Mouse (Mus musculus) heart, adult 9 months (tissue): Measurements from ENCODE around the gene Slc35c1.

Source experiments
- DNase-seq, 2 experiments: peaks; one replicate each; pipeline ENCODE4 v3.0.0; 2022; ENCODE audit warnings: low spot score in 2 of 2

The Slc35c1 gene

GRCm38 (mm10) chr2:92475711-92476110 lies 15.4 kb upstream of the Slc35c1 start:
- no peak for DNase-seq

- DNase-seq: no peak
Measured at GRCm38 (mm10) chr2:92474920-92475319, 14.6 kb upstream of the Slc35c1 start.

- DNase-seq: no peak
Measured at GRCm38 (mm10) chr2:92471886-92472670, 11.7 kb upstream of the Slc35c1 start.

- DNase-seq: no peak
Measured at GRCm38 (mm10) chr2:92464690-92465089, 4.4 kb upstream of the Slc35c1 start.

- DNase-seq: no peak
Measured at GRCm38 (mm10) chr2:92461215-92461614, 877 bp upstream of the Slc35c1 start.

- peak; percentile 82 for DNase-seq
Measured at GRCm38 (mm10) chr2:92459141-92459920, 1.0 kb downstream of the Slc35c1 start.

- no peak for DNase-seq
Measured at GRCm38 (mm10) chr2:92458481-92458880, 1.9 kb downstream of the Slc35c1 start.

- DNase-seq: no peak
Measured at GRCm38 (mm10) chr2:92456970-92457530, 3.3 kb downstream of the Slc35c1 start.

GRCm38 (mm10) chr2:92455704-92456103 lies 4.6 kb downstream of the Slc35c1 start:
- no peak for DNase-seq

GRCm38 (mm10) chr2:92454166-92454565 lies 6.2 kb downstream of the Slc35c1 start:
- DNase-seq: no peak

GRCm38 (mm10) chr2:92451126-92451525 lies 9.2 kb downstream of the Slc35c1 start:
- DNase-seq: no peak

GRCm38 (mm10) chr2:92447121-92447740 lies 13.1 kb downstream of the Slc35c1 start:
- DNase-seq: no peak

- no peak for DNase-seq
Measured at GRCm38 (mm10) chr2:92446656-92447055, 13.7 kb downstream of the Slc35c1 start.

- DNase-seq: no peak
Measured at GRCm38 (mm10) chr2:92445890-92446289, 14.4 kb downstream of the Slc35c1 start.

- DNase-seq: no peak
Measured at GRCm38 (mm10) chr2:92444376-92444775, 16.0 kb downstream of the Slc35c1 start.

GRCm38 (mm10) chr2:92443313-92443712 lies 17.0 kb downstream of the Slc35c1 start:
- no peak for DNase-seq

- DNase-seq: no peak
Measured at GRCm38 (mm10) chr2:92442419-92443001, 17.8 kb downstream of the Slc35c1 start.

- DNase-seq: no peak
Measured at GRCm38 (mm10) chr2:92440432-92440831, 19.9 kb downstream of the Slc35c1 start.

- DNase-seq: no peak
Measured at GRCm38 (mm10) chr2:92438567-92438966, 21.8 kb downstream of the Slc35c1 start.

GRCm38 (mm10) chr2:92437875-92438274 lies 22.5 kb downstream of the Slc35c1 start:
- peak; percentile 70 to 85 for DNase-seq

- DNase-seq: no peak
Measured at GRCm38 (mm10) chr2:92437366-92437765, 23.0 kb downstream of the Slc35c1 start.

- no peak for DNase-seq
Measured at GRCm38 (mm10) chr2:92435023-92435422, 25.3 kb downstream of the Slc35c1 start.
